Mouse (Mus musculus) liver, embryonic 14.5 days (tissue): ENCODE data around the gene Cdh12. TPM values are rescaled to one million over a fixed set of nuclear protein-coding genes. Genes with fewer than 3 reads are reported as not detected.

ENCODE experiments used
- ATAC-seq: fragments of 200-750 bp; cut with Nextera tagmentation; 2 replicates; pipeline ENCODE4 v1.8.0; 2017; ENCODE audit warnings: moderate number of reproducible peaks, mild to moderate bottlenecking, moderate library complexity; ENCODE audit not compliant: insufficient read depth
- DNase-seq, 3 experiments: peaks; one replicate each; pipeline ENCODE4 v3.0.0-alpha.2; 2012 to 2013; ENCODE audit warnings: low read depth in 3 of 3, low spot score in 3 of 3
- H3K27ac ChIP-seq: fragments of 300-500 bp; sonication (generic); 2 replicates; pipeline ENCODE4 v1.5.1; 2014; ENCODE audit warnings: moderate library complexity, mild to moderate bottlenecking, control low read depth, inconsistent platforms
- H3K27me3 ChIP-seq: fragments of 300-500 bp; sonication (generic); 2 replicates; pipeline ENCODE4 v1.6.1; 2014; ENCODE audit warnings: mild to moderate bottlenecking, low read length, moderate library complexity; ENCODE audit not compliant: control insufficient read depth, insufficient read depth
- H3K36me3 ChIP-seq: fragments of 300-500 bp; sonication (generic); replicated peaks from 2 replicates; pipeline ENCODE4 v1.6.1; 2014; ENCODE audit warnings: low read depth; ENCODE audit not compliant: control insufficient read depth, insufficient read depth
- H3K4me1 ChIP-seq, 2 experiments: fragments of 200-500 bp in 1 of 2; fragments of 300-500 bp in 1 of 2; sonication (generic) in 1 of 2; replicated peaks; 2 replicates each; pipeline ENCODE4 v1.6.1; 2012 to 2014; ENCODE audit warnings: antibody characterized with exemption in 1 of 2, inconsistent platforms in 1 of 2, low read length in 1 of 2; ENCODE audit not compliant: control insufficient read depth in 2 of 2, insufficient read depth in 2 of 2
- H3K4me2 ChIP-seq: fragments of 300-500 bp; sonication (generic); 2 replicates; pipeline ENCODE4 v1.6.1; 2014; ENCODE audit warnings: low read depth, mild to moderate bottlenecking, control low read depth, moderate library complexity
- H3K4me3 ChIP-seq, 2 experiments: fragments of 200-500 bp in 1 of 2; fragments of 300-500 bp in 1 of 2; sonication (generic) in 1 of 2; 2 replicates each; pipeline ENCODE4 v1.5.1; 2012 to 2014; ENCODE audit warnings: low read depth in 2 of 2, low read length in 2 of 2, mild to moderate bottlenecking in 2 of 2, control low read depth in 1 of 2, inconsistent platforms in 1 of 2, moderate library complexity in 1 of 2; ENCODE audit not compliant: insufficient read depth in 1 of 2
- H3K9ac ChIP-seq: fragments of 300-500 bp; sonication (generic); replicated peaks from 2 replicates; pipeline ENCODE4 v1.6.1; 2014; ENCODE audit warnings: mild to moderate bottlenecking, control low read depth, moderate library complexity
- H3K9me3 ChIP-seq: fragments of 300-500 bp; sonication (generic); 2 replicates; pipeline ENCODE4 v1.6.1; 2016; ENCODE audit warnings: low read length, mixed read lengths; ENCODE audit not compliant: control insufficient read depth
- CTCF ChIP-seq: IDR thresholded peaks from 2 replicates; pipeline ENCODE4 v1.5.1; 2016; ENCODE audit warnings: antibody characterized with exemption, low read depth, control low read depth
- EP300 ChIP-seq: IDR thresholded peaks from 2 replicates; pipeline ENCODE4 v1.6.1; 2016; ENCODE audit warnings: antibody characterized with exemption, low read depth
- WGBS: fragments of 180-500 bp; shearing (Covaris S2); extraction: QIAGEN DNeasy Blood & Tissue Kit; methylation state at CpG from one replicate; pipeline ENCODE4 v1.1.7; 2014; ENCODE audit not compliant: insufficient replicate concordance; 5-methylcytosine and 5-hydroxymethylcytosine counted together
- polyA plus RNA-seq, 2 experiments: library from polyadenylated mRNA; depleted of rRNA in 1 of 2; stranded (reverse) in 1 of 2; unstranded in 1 of 2; fragments of >200 nt; fragmentation: Nextera tagmentation in 1 of 2; extraction: Ambion mirVana in 1 of 2; gene quantifications; 2 replicates each; pipeline versions ENCODE4 v1.2.1 to v1.2.3; 2012 to 2014

The Cdh12 gene
- polyA plus RNA-seq (2012; rRNA removed) = 0.01 TPM in 1 of 2 replicates, not detected in the other
- polyA plus RNA-seq (2014; fragmentation: Nextera tagmentation; extraction: Ambion mirVana) = not detected in 2 replicates

DNA sequence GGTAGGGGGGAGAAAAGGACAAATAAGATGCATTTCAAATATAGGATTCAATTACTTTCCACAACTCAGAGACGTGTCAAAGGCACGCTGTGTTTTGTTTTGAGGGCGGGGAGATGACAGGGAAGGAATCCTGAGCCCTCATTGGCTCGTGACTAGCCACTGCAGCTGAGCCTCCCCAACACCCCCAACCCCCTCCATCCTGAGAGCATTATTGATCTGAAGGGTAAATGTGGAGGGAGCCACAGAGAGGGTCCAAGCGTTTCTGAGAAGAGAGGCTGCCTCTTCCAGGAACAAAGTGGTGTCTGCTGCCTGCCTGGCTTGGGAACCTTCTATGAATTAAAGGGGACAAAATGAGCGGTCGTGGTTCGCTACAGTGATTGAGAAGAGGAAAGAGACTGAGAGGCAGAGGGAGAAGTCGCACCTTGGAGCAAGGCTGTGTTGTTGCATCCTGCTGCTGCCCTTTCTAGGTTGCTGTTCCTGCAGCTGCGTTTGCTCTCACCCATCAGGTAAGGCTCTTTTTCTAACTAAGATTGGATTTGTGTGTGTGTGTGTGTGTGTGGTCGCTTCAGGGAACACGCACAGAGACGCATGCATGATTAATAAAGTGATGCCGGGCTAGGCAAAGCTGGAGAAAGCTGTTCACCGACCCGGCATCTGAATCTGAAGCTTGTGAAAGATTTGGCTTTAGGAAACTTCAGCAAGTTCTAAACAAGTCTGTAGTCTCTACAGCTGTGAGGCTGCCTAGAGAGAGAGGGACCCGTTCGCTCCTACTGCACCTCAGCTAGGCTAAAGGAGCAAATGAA is at the start of gene Cdh12:
Gene Cdh12 (plus strand): TSS at position 405 of the 803 bp plus-strand sequence.
- H3K9me3 ChIP-seq = no peaks in the 10 kb centered on the region
- TF ChIP-seq CTCF = no peak
- TF ChIP-seq EP300 = no peak
- 17% methylated on average over 18 of the region's 18 CpGs for WGBS
- H3K36me3 ChIP-seq = no peaks in the 10 kb centered on the region
- H3K27ac ChIP-seq = no peak within 1 kb of the TSS
- ATAC-seq (no peak), DNase-seq (no peak)
- no peak within 1 kb of the TSS for H3K4me2 ChIP-seq
- no peak within 1 kb of the TSS for H3K4me3 ChIP-seq
- no peaks in the 10 kb centered on the region for H3K27me3 ChIP-seq
- no peaks in the 10 kb centered on the region for H3K4me1 ChIP-seq
- no peak within 1 kb of the TSS for H3K9ac ChIP-seq

DNA sequence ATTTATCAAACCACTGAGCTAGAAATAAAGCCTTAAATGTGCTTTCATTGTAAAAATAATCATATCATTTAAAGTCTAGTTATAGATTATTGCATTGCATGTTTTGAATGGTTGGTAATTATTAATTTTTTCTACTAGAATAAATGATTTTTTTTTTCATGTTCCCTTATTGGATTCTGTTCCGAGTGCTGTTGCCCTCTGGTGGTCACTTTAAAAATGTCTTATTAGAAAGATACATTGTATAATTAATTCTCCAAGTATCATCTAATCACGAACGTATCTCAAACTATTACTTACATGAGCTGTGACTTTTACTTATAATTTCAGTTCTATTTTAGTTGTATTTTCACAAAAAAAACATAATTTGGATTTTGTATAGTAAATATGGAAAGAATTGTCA is 45.5 kb upstream of the Cdh12 start:
- no peaks in the 10 kb centered on the region for H3K4me1 ChIP-seq
- H3K4me2 ChIP-seq = no peak overlapping the region
- no peak for TF ChIP-seq CTCF
- TF ChIP-seq EP300 = no peak
- WGBS = 34% methylated on average over 3 of the region's 3 CpGs
- no peak overlapping the region for H3K4me3 ChIP-seq
- ATAC-seq (no peak), DNase-seq (no peak)
- H3K27ac ChIP-seq = no peak overlapping the region
- H3K9me3 ChIP-seq = no peaks in the 10 kb centered on the region
- no peaks in the 10 kb centered on the region for H3K27me3 ChIP-seq
- H3K9ac ChIP-seq = no peak overlapping the region
- no peaks in the 10 kb centered on the region for H3K36me3 ChIP-seq

DNA sequence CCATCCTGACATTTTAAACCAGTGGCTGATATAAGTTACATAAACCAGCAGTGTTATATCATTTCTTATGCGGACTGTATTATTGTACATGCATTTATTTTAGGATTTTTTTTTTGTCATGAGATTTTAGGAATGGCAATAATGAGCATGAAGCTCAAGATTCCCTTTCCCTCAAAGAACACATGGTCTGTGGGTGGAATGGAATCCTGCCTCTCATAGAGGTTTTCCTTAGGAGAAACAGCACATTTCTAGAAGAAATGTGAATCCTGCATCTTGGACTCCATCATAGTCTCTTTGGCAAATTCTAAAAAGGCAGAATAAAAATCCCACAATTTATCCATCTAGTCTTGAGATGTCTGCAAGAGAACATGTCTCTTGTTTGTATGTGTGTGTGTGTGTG is 35.7 kb upstream of the Cdh12 start:
- Histone ChIP-seq H3K4me1 (no peaks in the 10 kb centered on the region), H3K9ac (no peak overlapping the region), H3K27me3 (no peaks in the 10 kb centered on the region), H3K27ac (no peak overlapping the region), H3K36me3 (no peaks in the 10 kb centered on the region), H3K4me3 (no peak overlapping the region), H3K9me3 (no peaks in the 10 kb centered on the region), H3K4me2 (no peak overlapping the region)
- DNase-seq = no peak
- WGBS = 67% methylated on average over 1 of the region's 1 CpGs
- ATAC-seq = no peak
- no peak for TF ChIP-seq CTCF
- no peak for TF ChIP-seq EP300

DNA sequence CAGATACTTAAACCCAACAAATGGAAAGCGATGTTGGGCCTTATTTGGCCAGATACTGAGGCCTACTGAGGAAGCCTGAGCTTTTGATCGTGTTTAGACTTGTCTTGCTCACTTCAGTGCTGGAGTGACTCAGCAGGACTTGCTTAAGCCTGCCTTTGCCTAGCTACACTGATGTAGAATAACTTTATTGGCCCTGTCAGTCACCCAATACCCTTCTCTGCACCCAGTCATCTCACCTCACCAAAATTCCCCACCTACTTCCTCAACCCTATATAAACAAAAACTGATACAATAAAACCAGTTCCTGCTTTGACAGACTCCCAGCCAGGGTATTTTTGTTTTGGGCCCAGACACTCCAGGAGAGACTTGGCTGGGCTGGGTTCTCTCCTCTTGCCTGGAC is 12.7 kb upstream of the Cdh12 start:
- Histone ChIP-seq H3K4me2 (no peak overlapping the region), H3K9me3 (no peaks in the 10 kb centered on the region), H3K9ac (no peak overlapping the region), H3K36me3 (no peaks in the 10 kb centered on the region), H3K4me1 (no peaks in the 10 kb centered on the region), H3K27ac (no peak overlapping the region), H3K27me3 (no peaks in the 10 kb centered on the region), H3K4me3 (no peak overlapping the region)
- TF ChIP-seq CTCF (no peak), EP300 (no peak)
- DNase-seq (no peak), ATAC-seq (no peak)
- 38% methylated on average over 2 of the region's 2 CpGs for WGBS

DNA sequence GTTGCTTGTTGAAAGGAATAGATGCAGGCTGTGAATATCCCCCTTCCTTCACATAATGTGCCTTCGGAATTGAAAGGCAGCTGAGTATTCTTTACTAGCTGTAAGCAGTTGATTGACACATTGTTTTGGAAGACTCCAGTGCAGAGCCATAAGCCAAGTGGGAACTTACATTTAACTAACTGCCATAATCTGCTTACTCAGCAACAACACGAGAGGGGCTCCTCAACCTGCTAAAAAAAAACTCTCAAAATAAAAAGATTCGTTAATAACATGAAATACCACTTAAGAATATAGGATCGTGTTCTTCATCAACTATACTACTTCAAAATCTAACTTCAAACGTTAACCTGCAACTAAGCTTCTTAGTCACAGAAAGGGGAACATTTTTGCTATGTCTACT is 1.5 kb downstream of the Cdh12 start:
- H3K27me3 ChIP-seq = no peaks in the 10 kb centered on the region
- no peak overlapping the region for H3K4me3 ChIP-seq
- 41% methylated on average over 5 of the region's 5 CpGs for whole genome bisulfite sequencing
- ATAC-seq = no peak
- no peak overlapping the region for H3K9ac ChIP-seq
- H3K9me3 ChIP-seq = no peaks in the 10 kb centered on the region
- DNase-seq = no peak
- no peak for TF ChIP-seq EP300
- TF ChIP-seq CTCF = no peak
- no peak overlapping the region for H3K4me2 ChIP-seq
- no peak overlapping the region for H3K27ac ChIP-seq
- no peaks in the 10 kb centered on the region for H3K4me1 ChIP-seq
- H3K36me3 ChIP-seq = no peaks in the 10 kb centered on the region
